Mouse (Mus musculus): Measurements from ENCODE around the gene Tgfbr1. TPM values are rescaled to one million over a fixed set of nuclear protein-coding genes. Genes with fewer than 3 reads are reported as not detected.
A peak's percentile ranks its signal among the peaks of the same experiment; 100 is the strongest.
"Not testable (repeated sequence)": the region's sequence is repeated elsewhere in the genome, so short reads cannot be mapped to it uniquely, and the experiment has no call there.

Tgfbr1 gene
- polyA plus RNA-seq, 1 experiment from 2014 or later = 27.7 TPM

- ATAC-seq (ENCODE audit: low read depth) = peak; percentile 34; the same call in 1 of the 2 replicates
- Histone ChIP-seq H3K36me3 (ENCODE audit: control insufficient read depth, insufficient read depth, low read length) (no peaks in the 10 kb centered on the region), H3K9ac (ENCODE audit: low read length) (no peak overlapping the region), H3K4me2 (ENCODE audit: low read depth, low read length) (no peak overlapping the region), H3K9me3 (ENCODE audit: control insufficient read depth, low read length) (no peaks in the 10 kb centered on the region), H3K27ac (ENCODE audit: low read length) (0 out of 2 replicates have a peak overlapping the region, but pooled peaks have one; percentile 1), H3K27me3 (ENCODE audit: control insufficient read depth, insufficient read depth, low read depth, low read length) (no peaks in the 10 kb centered on the region), H3K4me3 (ENCODE audit: low read length) (no peak overlapping the region), H3K4me1 (replicated peaks; ENCODE audit: control insufficient read depth, insufficient read depth, low read length) (peaks cover 7% of the 10 kb centered on the region)
- WGBS = 35% methylated on average over 3 of the region's 3 CpGs
Observed at GRCm38 (mm10) chr4:47363134-47363533, 10.1 kb downstream of the Tgfbr1 start.

GRCm38 (mm10) chr4:47368717-47369116, 15.7 kb downstream of the Tgfbr1 start:
- Histone ChIP-seq H3K27me3 (ENCODE audit: control insufficient read depth, insufficient read depth, low read depth, low read length) (no peaks in the 10 kb centered on the region), H3K4me2 (ENCODE audit: low read depth, low read length) (no peak overlapping the region), H3K4me1 (replicated peaks; ENCODE audit: control insufficient read depth, insufficient read depth, low read length) (no peaks in the 10 kb centered on the region), H3K27ac (ENCODE audit: low read length) (no peak overlapping the region), H3K9me3 (ENCODE audit: control insufficient read depth, low read length) (no peaks in the 10 kb centered on the region), H3K4me3 (ENCODE audit: low read length) (no peak overlapping the region), H3K9ac (ENCODE audit: low read length) (no peak overlapping the region), H3K36me3 (ENCODE audit: control insufficient read depth, insufficient read depth, low read length) (no peaks in the 10 kb centered on the region)
- ATAC-seq (ENCODE audit: low read depth) = no peak
- WGBS = 74% methylated on average over 2 of the region's 2 CpGs

- Histone ChIP-seq H3K27me3 (ENCODE audit: control insufficient read depth, insufficient read depth, low read depth, low read length) (no peaks in the 10 kb centered on the region), H3K9ac (ENCODE audit: low read length) (no peak overlapping the region), H3K9me3 (ENCODE audit: control insufficient read depth, low read length) (no peaks in the 10 kb centered on the region), H3K4me1 (replicated peaks; ENCODE audit: control insufficient read depth, insufficient read depth, low read length) (peaks cover 2% of the 10 kb centered on the region; the same call in 1 of the 2 replicates), H3K4me2 (ENCODE audit: low read depth, low read length) (no peak overlapping the region), H3K36me3 (ENCODE audit: control insufficient read depth, insufficient read depth, low read length) (no peaks in the 10 kb centered on the region), H3K27ac (ENCODE audit: low read length) (no peak overlapping the region), H3K4me3 (ENCODE audit: low read length) (no peak overlapping the region)
- ATAC-seq (ENCODE audit: low read depth) = no peak
- 25% methylated on average over 1 of the region's 1 CpGs for WGBS
Observed at GRCm38 (mm10) chr4:47378716-47379115, 25.7 kb downstream of the Tgfbr1 start.

- 20% methylated on average over 1 of the region's 1 CpGs for WGBS
- Histone ChIP-seq H3K4me3 (ENCODE audit: low read length) (no peak overlapping the region), H3K27ac (ENCODE audit: low read length) (no peak overlapping the region), H3K9me3 (ENCODE audit: control insufficient read depth, low read length) (no peaks in the 10 kb centered on the region), H3K9ac (ENCODE audit: low read length) (no peak overlapping the region), H3K4me2 (ENCODE audit: low read depth, low read length) (no peak overlapping the region), H3K4me1 (replicated peaks; ENCODE audit: control insufficient read depth, insufficient read depth, low read length) (peaks cover 2% of the 10 kb centered on the region; the same call in 1 of the 2 replicates), H3K36me3 (ENCODE audit: control insufficient read depth, insufficient read depth, low read length) (peaks cover 6% of the 10 kb centered on the region), H3K27me3 (ENCODE audit: control insufficient read depth, insufficient read depth, low read depth, low read length) (no peaks in the 10 kb centered on the region)
- ATAC-seq (ENCODE audit: low read depth) = no peak
Observed at GRCm38 (mm10) chr4:47382426-47382825, 29.4 kb downstream of the Tgfbr1 start.

- not testable (repeated sequence) for H3K4me1 ChIP-seq (replicated peaks; ENCODE audit: control insufficient read depth, insufficient read depth, low read length); ATAC-seq (ENCODE audit: low read depth); H3K4me3 ChIP-seq (ENCODE audit: low read length); H3K27me3 ChIP-seq (ENCODE audit: control insufficient read depth, insufficient read depth, low read depth, low read length); H3K9me3 ChIP-seq (ENCODE audit: control insufficient read depth, low read length); H3K27ac ChIP-seq (ENCODE audit: low read length); H3K36me3 ChIP-seq (ENCODE audit: control insufficient read depth, insufficient read depth, low read length); H3K9ac ChIP-seq (ENCODE audit: low read length); H3K4me2 ChIP-seq (ENCODE audit: low read depth, low read length)
- WGBS = 97% methylated on average over 2 of the region's 2 CpGs
Observed at GRCm38 (mm10) chr4:47391926-47392325, 38.9 kb downstream of the Tgfbr1 start.

- Histone ChIP-seq H3K4me1 (replicated peaks; ENCODE audit: control insufficient read depth, insufficient read depth, low read length) (no peaks in the 10 kb centered on the region), H3K36me3 (ENCODE audit: control insufficient read depth, insufficient read depth, low read length) (peaks cover 17% of the 10 kb centered on the region), H3K9me3 (ENCODE audit: control insufficient read depth, low read length) (no peaks in the 10 kb centered on the region), H3K27ac (ENCODE audit: low read length) (no peak overlapping the region), H3K4me2 (ENCODE audit: low read depth, low read length) (no peak overlapping the region), H3K9ac (ENCODE audit: low read length) (no peak overlapping the region), H3K27me3 (ENCODE audit: control insufficient read depth, insufficient read depth, low read depth, low read length) (no peaks in the 10 kb centered on the region), H3K4me3 (ENCODE audit: low read length) (no peak overlapping the region)
- no peak for ATAC-seq (ENCODE audit: low read depth)
- 89% methylated on average over 7 of the region's 7 CpGs for WGBS
Observed at GRCm38 (mm10) chr4:47396251-47396650, 43.2 kb downstream of the Tgfbr1 start.

- H3K27ac ChIP-seq (ENCODE audit: low read length) = no peak overlapping the region
- ATAC-seq (ENCODE audit: low read depth) = no peak
- no peaks in the 10 kb centered on the region for H3K9me3 ChIP-seq (ENCODE audit: control insufficient read depth, low read length)
- no peak overlapping the region for H3K4me2 ChIP-seq (ENCODE audit: low read depth, low read length)
- H3K9ac ChIP-seq (ENCODE audit: low read length) = no peak overlapping the region
- no peaks in the 10 kb centered on the region for H3K4me1 ChIP-seq (replicated peaks; ENCODE audit: control insufficient read depth, insufficient read depth, low read length)
- WGBS = 82% methylated on average over 6 of the region's 6 CpGs
- no peak overlapping the region for H3K4me3 ChIP-seq (ENCODE audit: low read length)
- H3K36me3 ChIP-seq (ENCODE audit: control insufficient read depth, insufficient read depth, low read length) = peaks cover 20% of the 10 kb centered on the region
- no peaks in the 10 kb centered on the region for H3K27me3 ChIP-seq (ENCODE audit: control insufficient read depth, insufficient read depth, low read depth, low read length)
Observed at GRCm38 (mm10) chr4:47397951-47398687, 45.1 kb downstream of the Tgfbr1 start.

- ATAC-seq (ENCODE audit: low read depth) = no peak
- peaks cover 20% of the 10 kb centered on the region for H3K36me3 ChIP-seq (ENCODE audit: control insufficient read depth, insufficient read depth, low read length)
- H3K9me3 ChIP-seq (ENCODE audit: control insufficient read depth, low read length) = no peaks in the 10 kb centered on the region
- H3K27me3 ChIP-seq (ENCODE audit: control insufficient read depth, insufficient read depth, low read depth, low read length) = no peaks in the 10 kb centered on the region
- no peaks in the 10 kb centered on the region for H3K4me1 ChIP-seq (replicated peaks; ENCODE audit: control insufficient read depth, insufficient read depth, low read length)
- no peak overlapping the region for H3K4me3 ChIP-seq (ENCODE audit: low read length)
- H3K9ac ChIP-seq (ENCODE audit: low read length) = no peak overlapping the region
- H3K4me2 ChIP-seq (ENCODE audit: low read depth, low read length) = no peak overlapping the region
- H3K27ac ChIP-seq (ENCODE audit: low read length) = no peak overlapping the region
Observed at GRCm38 (mm10) chr4:47399824-47400223, 46.8 kb downstream of the Tgfbr1 start.

GRCm38 (mm10) chr4:47400314-47400713, 47.3 kb downstream of the Tgfbr1 start:
- H3K27ac ChIP-seq (ENCODE audit: low read length) = no peak overlapping the region
- no peak overlapping the region for H3K4me3 ChIP-seq (ENCODE audit: low read length)
- no peak for ATAC-seq (ENCODE audit: low read depth)
- H3K4me1 ChIP-seq (replicated peaks; ENCODE audit: control insufficient read depth, insufficient read depth, low read length) = no peaks in the 10 kb centered on the region
- H3K4me2 ChIP-seq (ENCODE audit: low read depth, low read length) = no peak overlapping the region
- WGBS = 72% methylated on average over 4 of the region's 4 CpGs
- H3K36me3 ChIP-seq (ENCODE audit: control insufficient read depth, insufficient read depth, low read length) = peaks cover 20% of the 10 kb centered on the region
- H3K9me3 ChIP-seq (ENCODE audit: control insufficient read depth, low read length) = no peaks in the 10 kb centered on the region
- H3K27me3 ChIP-seq (ENCODE audit: control insufficient read depth, insufficient read depth, low read depth, low read length) = no peaks in the 10 kb centered on the region
- no peak overlapping the region for H3K9ac ChIP-seq (ENCODE audit: low read length)

Data from lung, embryonic 16.5 days (tissue).